Mouse (Mus musculus) liver, embryonic 15.5 days (tissue): ENCODE results near the gene Fars2. TPM values are rescaled to one million over a fixed set of nuclear protein-coding genes. Genes with fewer than 3 reads are reported as not detected.
"Not testable (repeated sequence)": the region's sequence is repeated elsewhere in the genome, so short reads cannot be mapped to it uniquely, and the experiment has no call there.

ENCODE experiments used
- ATAC-seq: fragments of 200-750 bp; cut with Nextera tagmentation; 2 replicates; pipeline ENCODE4 v1.8.0; 2017; ENCODE audit warnings: moderate number of reproducible peaks, mild to moderate bottlenecking, moderate library complexity; ENCODE audit not compliant: insufficient read depth
- H3K27ac ChIP-seq: fragments of 300-500 bp; sonication (generic); replicated peaks from 2 replicates; pipeline ENCODE4 v1.5.1; 2015; ENCODE audit warnings: mild to moderate bottlenecking, inconsistent platforms
- H3K27me3 ChIP-seq: fragments of 300-500 bp; sonication (generic); 2 replicates; pipeline ENCODE4 v1.6.1; 2015; ENCODE audit warnings: mild to moderate bottlenecking, inconsistent platforms
- H3K36me3 ChIP-seq: fragments of 300-500 bp; sonication (generic); replicated peaks from 2 replicates; pipeline ENCODE4 v1.6.1; 2015; ENCODE audit warnings: moderate library complexity, mild to moderate bottlenecking, inconsistent platforms
- H3K4me1 ChIP-seq: fragments of 300-500 bp; sonication (generic); replicated peaks from 2 replicates; pipeline ENCODE4 v1.6.1; 2015; ENCODE audit warnings: inconsistent platforms
- H3K4me2 ChIP-seq: fragments of 300-500 bp; sonication (generic); 2 replicates; pipeline ENCODE4 v1.6.1; 2015; ENCODE audit warnings: moderate library complexity, mild to moderate bottlenecking, inconsistent platforms
- H3K4me3 ChIP-seq: fragments of 300-500 bp; sonication (generic); replicated peaks from 2 replicates; pipeline ENCODE4 v1.5.1; 2015; ENCODE audit warnings: mild to moderate bottlenecking, inconsistent platforms
- H3K9ac ChIP-seq: fragments of 300-500 bp; sonication (generic); 2 replicates; pipeline ENCODE4 v1.6.1; 2015; ENCODE audit warnings: moderate library complexity, mild to moderate bottlenecking, inconsistent platforms
- H3K9me3 ChIP-seq: fragments of 300-500 bp; sonication (generic); replicated peaks from 2 replicates; pipeline ENCODE4 v1.6.1; 2016; ENCODE audit warnings: inconsistent platforms
- WGBS: fragments of 180-500 bp; shearing (Covaris S2); methylation state at CpG from one replicate; pipeline ENCODE4 v1.1.7; 2015; ENCODE audit warnings: mixed read lengths; ENCODE audit not compliant: insufficient replicate concordance; 5-methylcytosine and 5-hydroxymethylcytosine counted together
- polyA plus RNA-seq: library from polyadenylated mRNA; unstranded; fragments of >200 nt; fragmentation: Nextera tagmentation; extraction: Ambion mirVana; gene quantifications from 2 replicates; pipeline ENCODE4 v1.2.1, GENCODE M21; 2015

The Fars2 gene
- polyA plus RNA-seq, 1 experiment from 2014 or later, result 26.7 TPM

GRCm38 (mm10) chr13:36329871-36330270 lies 212.7 kb downstream of the Fars2 start:
- no peaks in the 10 kb centered on the region for H3K9me3 ChIP-seq
- H3K27ac ChIP-seq, result no peak overlapping the region
- no peak overlapping the region for H3K9ac ChIP-seq
- no peak overlapping the region for H3K4me2 ChIP-seq
- H3K4me3 ChIP-seq, result no peak overlapping the region
- no peak for ATAC-seq
- no peaks in the 10 kb centered on the region for H3K27me3 ChIP-seq
- WGBS, result 48% methylated on average over 2 of the region's 2 CpGs
- H3K36me3 ChIP-seq, result no peaks in the 10 kb centered on the region
- peaks cover 3% of the 10 kb centered on the region; the same call in 1 of the 2 replicates for H3K4me1 ChIP-seq

- Histone ChIP-seq H3K27me3 (no peaks in the 10 kb centered on the region), H3K9ac (no peak overlapping the region), H3K27ac (no peak overlapping the region), H3K4me3 (no peak overlapping the region), H3K9me3 (no peaks in the 10 kb centered on the region), H3K4me2 (no peak overlapping the region), H3K36me3 (no peaks in the 10 kb centered on the region), H3K4me1 (peaks cover 4% of the 10 kb centered on the region; the same call in 1 of the 2 replicates)
- WGBS, result 62% methylated on average over 3 of the region's 3 CpGs
- no peak for ATAC-seq
These were observed 213.3 kb downstream of the Fars2 start for GRCm38 (mm10) chr13:36330542-36330941.

GRCm38 (mm10) chr13:36334748-36335147 lies 217.5 kb downstream of the Fars2 start:
- Histone ChIP-seq H3K4me2 (no peak overlapping the region), H3K36me3 (no peaks in the 10 kb centered on the region), H3K9ac (no peak overlapping the region), H3K9me3 (no peaks in the 10 kb centered on the region), H3K27me3 (no peaks in the 10 kb centered on the region), H3K4me3 (no peak overlapping the region), H3K27ac (no peak overlapping the region), H3K4me1 (peaks cover 4% of the 10 kb centered on the region; the same call in 1 of the 2 replicates)
- peak; percentile 34; the same call in 1 of the 2 replicates for ATAC-seq
- WGBS, result 18% methylated on average over 5 of the region's 5 CpGs

- WGBS, result 75% methylated on average over 11 of the region's 11 CpGs
- no peaks in the 10 kb centered on the region for H3K27me3 ChIP-seq
- no peak overlapping the region for H3K9ac ChIP-seq
- no peak for ATAC-seq
- H3K9me3 ChIP-seq, result no peaks in the 10 kb centered on the region
- no peaks in the 10 kb centered on the region for H3K4me1 ChIP-seq
- H3K4me2 ChIP-seq, result no peak overlapping the region
- H3K4me3 ChIP-seq, result no peak overlapping the region
- no peak overlapping the region for H3K27ac ChIP-seq
- no peaks in the 10 kb centered on the region for H3K36me3 ChIP-seq
These were observed 234.3 kb downstream of the Fars2 start for GRCm38 (mm10) chr13:36351529-36351928.

- Histone ChIP-seq H3K4me1 (0 out of 2 replicates have a peak, but pooled peaks cover 4% of the 10 kb centered on the region), H3K9me3 (no peaks in the 10 kb centered on the region), H3K27ac (no peak overlapping the region), H3K9ac (no peak overlapping the region), H3K27me3 (no peaks in the 10 kb centered on the region), H3K36me3 (no peaks in the 10 kb centered on the region), H3K4me2 (no peak overlapping the region), H3K4me3 (no peak overlapping the region)
- no peak for ATAC-seq
- WGBS, result 18% methylated on average over 4 of the region's 4 CpGs
These were observed 240.3 kb downstream of the Fars2 start for GRCm38 (mm10) chr13:36357469-36357868.

GRCm38 (mm10) chr13:36361419-36361818 lies 244.2 kb downstream of the Fars2 start:
- no peaks in the 10 kb centered on the region for H3K36me3 ChIP-seq
- no peaks in the 10 kb centered on the region for H3K9me3 ChIP-seq
- no peak overlapping the region for H3K4me3 ChIP-seq
- H3K9ac ChIP-seq, result no peak overlapping the region
- no peak overlapping the region for H3K27ac ChIP-seq
- no peaks in the 10 kb centered on the region for H3K27me3 ChIP-seq
- 80% methylated on average over 3 of the region's 3 CpGs for WGBS
- H3K4me1 ChIP-seq, result 0 out of 2 replicates have a peak, but pooled peaks cover 4% of the 10 kb centered on the region
- ATAC-seq, result no peak
- H3K4me2 ChIP-seq, result no peak overlapping the region

GRCm38 (mm10) chr13:36365719-36366118 lies 248.5 kb downstream of the Fars2 start:
- H3K36me3 ChIP-seq, H3K4me2 ChIP-seq, H3K27me3 ChIP-seq, ATAC-seq, H3K27ac ChIP-seq, H3K4me1 ChIP-seq, H3K9ac ChIP-seq, H3K4me3 ChIP-seq, H3K9me3 ChIP-seq: not testable (repeated sequence)
- 93% methylated on average over 5 of the region's 5 CpGs for WGBS

GRCm38 (mm10) chr13:36366304-36366703 lies 249.1 kb downstream of the Fars2 start:
- Histone ChIP-seq H3K9me3 (no peaks in the 10 kb centered on the region), H3K27me3 (no peaks in the 10 kb centered on the region), H3K9ac (no peak overlapping the region), H3K36me3 (no peaks in the 10 kb centered on the region), H3K4me2 (no peak overlapping the region), H3K27ac (no peak overlapping the region), H3K4me1 (no peaks in the 10 kb centered on the region), H3K4me3 (no peak overlapping the region)
- 65% methylated on average over 6 of the region's 6 CpGs for WGBS
- no peak for ATAC-seq

GRCm38 (mm10) chr13:36367712-36368491 lies 250.7 kb downstream of the Fars2 start:
- Histone ChIP-seq H3K4me3 (no peak overlapping the region), H3K36me3 (no peaks in the 10 kb centered on the region), H3K27ac (no peak overlapping the region), H3K4me2 (no peak overlapping the region), H3K9ac (no peak overlapping the region), H3K9me3 (no peaks in the 10 kb centered on the region), H3K4me1 (no peaks in the 10 kb centered on the region), H3K27me3 (no peaks in the 10 kb centered on the region)
- no peak for ATAC-seq

GRCm38 (mm10) chr13:36368799-36369198 lies 251.6 kb downstream of the Fars2 start:
- H3K4me1 ChIP-seq, result no peaks in the 10 kb centered on the region
- ATAC-seq, result no peak
- no peaks in the 10 kb centered on the region for H3K9me3 ChIP-seq
- H3K27ac ChIP-seq, result no peak overlapping the region
- H3K36me3 ChIP-seq, result no peaks in the 10 kb centered on the region
- WGBS, result 74% methylated on average over 3 of the region's 3 CpGs
- no peak overlapping the region for H3K4me3 ChIP-seq
- H3K9ac ChIP-seq, result no peak overlapping the region
- H3K4me2 ChIP-seq, result no peak overlapping the region
- no peaks in the 10 kb centered on the region for H3K27me3 ChIP-seq

GRCm38 (mm10) chr13:36369400-36369799 lies 252.2 kb downstream of the Fars2 start:
- no peak overlapping the region for H3K4me2 ChIP-seq
- H3K9ac ChIP-seq, result no peak overlapping the region
- 69% methylated on average over 11 of the region's 11 CpGs for WGBS
- no peaks in the 10 kb centered on the region for H3K9me3 ChIP-seq
- ATAC-seq, result no peak
- no peaks in the 10 kb centered on the region for H3K27me3 ChIP-seq
- no peaks in the 10 kb centered on the region for H3K4me1 ChIP-seq
- H3K27ac ChIP-seq, result no peak overlapping the region
- no peak overlapping the region for H3K4me3 ChIP-seq
- H3K36me3 ChIP-seq, result no peaks in the 10 kb centered on the region

GRCm38 (mm10) chr13:36383236-36383635 lies 266.0 kb downstream of the Fars2 start:
- Histone ChIP-seq H3K36me3 (no peaks in the 10 kb centered on the region), H3K4me2 (no peak overlapping the region), H3K9me3 (no peaks in the 10 kb centered on the region), H3K27me3 (no peaks in the 10 kb centered on the region), H3K4me3 (no peak overlapping the region), H3K4me1 (no peaks in the 10 kb centered on the region), H3K9ac (no peak overlapping the region), H3K27ac (no peak overlapping the region)
- WGBS, result 56% methylated on average over 2 of the region's 2 CpGs
- no peak for ATAC-seq
